Mouse (Mus musculus) right cerebral cortex, adult 18-20 months (tissue): ENCODE results near the gene Pla2g4f.

Experiments
- DNase-seq: peaks from one replicate; pipeline ENCODE4 v3.0.0; 2022; ENCODE audit warnings: mixed read lengths

Pla2g4f gene

GRCm38 (mm10) chr2:120313976-120314375, at the start of gene Pla2g4f:
Pla2g4f (minus strand) TSS chr2:120314165.
- no peak for DNase-seq

- no peak for DNase-seq
Measured at GRCm38 (mm10) chr2:120360425-120360824, 46.5 kb upstream of the Pla2g4f start.

GRCm38 (mm10) chr2:120352682-120353646, 39.0 kb upstream of the Pla2g4f start, which contains the start of gene Vps39:
Vps39 (minus strand) TSS chr2:120353137.
- peak; percentile 91 for DNase-seq

- DNase-seq = no peak
Measured at GRCm38 (mm10) chr2:120351321-120351720, 37.4 kb upstream of the Pla2g4f start.

- DNase-seq = no peak
Measured at GRCm38 (mm10) chr2:120348120-120348519, 34.2 kb upstream of the Pla2g4f start.

GRCm38 (mm10) chr2:120341741-120342140, 27.8 kb upstream of the Pla2g4f start:
- DNase-seq = no peak

- DNase-seq = no peak
Measured at GRCm38 (mm10) chr2:120337886-120338285, 23.9 kb upstream of the Pla2g4f start.

- peak; percentile 23 for DNase-seq
Measured at GRCm38 (mm10) chr2:120331575-120331974, 17.6 kb upstream of the Pla2g4f start.

- DNase-seq = no peak
Measured at GRCm38 (mm10) chr2:120315077-120315476, 1.1 kb upstream of the Pla2g4f start.

GRCm38 (mm10) chr2:120314487-120314886, 522 bp upstream of the Pla2g4f start:
- no peak for DNase-seq

GRCm38 (mm10) chr2:120312276-120312825, 1.6 kb downstream of the Pla2g4f start:
- no peak for DNase-seq

GRCm38 (mm10) chr2:120304113-120304512, 9.9 kb downstream of the Pla2g4f start:
- DNase-seq = no peak

- DNase-seq = no peak
Measured at GRCm38 (mm10) chr2:120301076-120301475, 12.9 kb downstream of the Pla2g4f start.

- DNase-seq = no peak
Measured at GRCm38 (mm10) chr2:120299866-120300265, 14.1 kb downstream of the Pla2g4f start.

- DNase-seq = no peak
Measured at GRCm38 (mm10) chr2:120296160-120296559, 17.8 kb downstream of the Pla2g4f start.

- no peak for DNase-seq
Measured at GRCm38 (mm10) chr2:120291471-120292078, 22.4 kb downstream of the Pla2g4f start.

GRCm38 (mm10) chr2:120288995-120289394, 25.0 kb downstream of the Pla2g4f start, which contains the start of gene Pla2g4d:
Pla2g4d (minus strand) TSS chr2:120289197.
- DNase-seq = peak; percentile 24

- no peak for DNase-seq
Measured at GRCm38 (mm10) chr2:120288401-120288800, 25.6 kb downstream of the Pla2g4f start.

GRCm38 (mm10) chr2:120285639-120286038, 28.3 kb downstream of the Pla2g4f start:
- no peak for DNase-seq

- no peak for DNase-seq
Measured at GRCm38 (mm10) chr2:120284705-120285104, 29.3 kb downstream of the Pla2g4f start.

GRCm38 (mm10) chr2:120284094-120284493, 29.9 kb downstream of the Pla2g4f start:
- DNase-seq = no peak

GRCm38 (mm10) chr2:120283550-120283949, 30.4 kb downstream of the Pla2g4f start:
- no peak for DNase-seq

- DNase-seq = no peak
Measured at GRCm38 (mm10) chr2:120281221-120281620, 32.7 kb downstream of the Pla2g4f start.
